Mouse (Mus musculus) gastrocnemius, adult 2 months (tissue): Measurements from ENCODE around the gene Slc4a1. TPM values are rescaled to one million over a fixed set of nuclear protein-coding genes. Genes with fewer than 3 reads are reported as not detected.

ENCODE experiments used
- DNase-seq: peaks from one replicate; pipeline ENCODE4 v3.0.0; 2022
- H3K27ac ChIP-seq: fragments of 200-600 bp; 2 replicates; pipeline ENCODE4 v1.8.1; 2022; ENCODE audit warnings: mild to moderate bottlenecking
- H3K4me3 ChIP-seq: fragments of 200-600 bp; 2 replicates; pipeline ENCODE4 v1.8.1; 2022; ENCODE audit warnings: mild to moderate bottlenecking, moderate library complexity
- CTCF ChIP-seq: fragments of 200-600 bp; IDR thresholded peaks from 2 replicates; pipeline ENCODE4 v1.8.1; 2022; ENCODE audit warnings: antibody characterized with exemption, mild to moderate bottlenecking, moderate library complexity
- intact Hi-C: fragments of 180-260 bp; cut with DNase I; formaldehyde crosslinking; loops from one replicate; pipeline ENCODE4 v1.15.1; 2025
- total RNA-seq, 2 experiments: library from RNA; stranded (reverse); gene quantifications; 2 replicates each; pipeline ENCODE4 v1.2.3; 2021

Gene Slc4a1
- total RNA-seq, 2 experiments from 2014 or later: 0.06 TPM; not detected in 1

- intact Hi-C loops: no loop called here
- DNase-seq: no peak
- peak overlapping the region; percentile 88 for H3K4me3 ChIP-seq
- TF ChIP-seq CTCF: no peak
- peak overlapping the region; percentile 99 for H3K27ac ChIP-seq
These were observed 40.4 kb upstream of the Slc4a1 start for GRCm38 (mm10) chr11:102406401-102406800.

- no peak for TF ChIP-seq CTCF
- peak overlapping the region; percentile 88 for H3K4me3 ChIP-seq
- intact Hi-C loops: no loop called here
- DNase-seq: no peak
- H3K27ac ChIP-seq: no peak overlapping the region
These were observed 39.7 kb upstream of the Slc4a1 start for GRCm38 (mm10) chr11:102405544-102406285.

- H3K4me3 ChIP-seq: no peak overlapping the region
- intact Hi-C loops: loop anchor here (5.0 kb wide), 1 partner anchor 67 kb away; no protein-coding TSS in a partner anchor
- DNase-seq: no peak
- no peak for TF ChIP-seq CTCF
- H3K27ac ChIP-seq: no peak overlapping the region
These were observed 38.4 kb upstream of the Slc4a1 start for GRCm38 (mm10) chr11:102404161-102405010.

GRCm38 (mm10) chr11:102403657-102404056, 37.7 kb upstream of the Slc4a1 start:
- intact Hi-C loops: loop anchor here (5.0 kb wide), 1 partner anchor 66 kb away; no protein-coding TSS in a partner anchor
- H3K4me3 ChIP-seq: no peak overlapping the region
- no peak for TF ChIP-seq CTCF
- no peak for DNase-seq
- no peak overlapping the region for H3K27ac ChIP-seq

GRCm38 (mm10) chr11:102401898-102402500, 36.0 kb upstream of the Slc4a1 start:
- intact Hi-C loops: loop anchor here (5.0 kb wide), 1 partner anchor 65 kb away; no protein-coding TSS in a partner anchor
- Histone ChIP-seq H3K27ac (no peak overlapping the region), H3K4me3 (no peak overlapping the region)
- no peak for DNase-seq
- no peak for TF ChIP-seq CTCF

GRCm38 (mm10) chr11:102400513-102401084, 34.6 kb upstream of the Slc4a1 start:
- Histone ChIP-seq H3K4me3 (no peak overlapping the region), H3K27ac (no peak overlapping the region)
- no peak for DNase-seq
- TF ChIP-seq CTCF: no peak
- intact Hi-C loops: loop anchor here (5.0 kb wide), 1 partner anchor 63 kb away; no protein-coding TSS in a partner anchor

- DNase-seq: peak; percentile 48
- TF ChIP-seq CTCF: no peak
- peak overlapping the region; percentile 49 for H3K4me3 ChIP-seq
- no peak overlapping the region for H3K27ac ChIP-seq
- intact Hi-C loops: loop anchor here (5.0 kb wide), 1 partner anchor 62 kb away; no protein-coding TSS in a partner anchor
These were observed 33.6 kb upstream of the Slc4a1 start for GRCm38 (mm10) chr11:102399610-102400072.

- intact Hi-C loops: no loop called here
- no peak overlapping the region; the same call in 1 of the 2 replicates for H3K4me3 ChIP-seq
- no peak for DNase-seq
- TF ChIP-seq CTCF: no peak
- no peak overlapping the region for H3K27ac ChIP-seq
These were observed 33.1 kb upstream of the Slc4a1 start for GRCm38 (mm10) chr11:102399107-102399506.

- Histone ChIP-seq H3K4me3 (no peak overlapping the region), H3K27ac (no peak overlapping the region)
- no peak for TF ChIP-seq CTCF
- intact Hi-C loops: no loop called here
- no peak for DNase-seq
These were observed 32.2 kb upstream of the Slc4a1 start for GRCm38 (mm10) chr11:102398007-102398825.

- Histone ChIP-seq H3K27ac (no peak overlapping the region), H3K4me3 (no peak overlapping the region)
- no peak for TF ChIP-seq CTCF
- DNase-seq: no peak
- intact Hi-C loops: no loop called here
These were observed 30.7 kb upstream of the Slc4a1 start for GRCm38 (mm10) chr11:102396671-102397141.

- DNase-seq: no peak
- intact Hi-C loops: no loop called here
- no peak overlapping the region for H3K4me3 ChIP-seq
- TF ChIP-seq CTCF: no peak
- no peak overlapping the region for H3K27ac ChIP-seq
These were observed 30.3 kb upstream of the Slc4a1 start for GRCm38 (mm10) chr11:102396263-102396662.

- intact Hi-C loops: no loop called here
- Histone ChIP-seq H3K27ac (no peak overlapping the region), H3K4me3 (no peak overlapping the region)
- no peak for DNase-seq
- no peak for TF ChIP-seq CTCF
These were observed 29.2 kb upstream of the Slc4a1 start for GRCm38 (mm10) chr11:102395250-102395649.
